Mouse (Mus musculus) neural tube, embryonic 13.5 days (tissue): ENCODE results near the gene Cplx3. TPM values are rescaled to one million over a fixed set of nuclear protein-coding genes. Genes with fewer than 3 reads are reported as not detected.

Experiments used
- ATAC-seq: fragments of 200-750 bp; cut with Nextera tagmentation; 2 replicates; pipeline ENCODE4 v1.8.0; 2017; ENCODE audit warnings: low read depth, mild to moderate bottlenecking, moderate TSS enrichment, moderate library complexity
- H3K27ac ChIP-seq: fragments of 300-500 bp; sonication (generic); replicated peaks from 2 replicates; pipeline ENCODE4 v1.5.1; 2015; ENCODE audit warnings: moderate library complexity, mild to moderate bottlenecking, inconsistent platforms
- H3K27me3 ChIP-seq: fragments of 300-500 bp; sonication (generic); 2 replicates; pipeline ENCODE4 v1.6.1; 2015; ENCODE audit warnings: mild to moderate bottlenecking, inconsistent platforms
- H3K36me3 ChIP-seq: fragments of 300-500 bp; sonication (generic); 2 replicates; pipeline ENCODE4 v1.6.1; 2015; ENCODE audit warnings: mild to moderate bottlenecking, inconsistent platforms
- H3K4me1 ChIP-seq: fragments of 300-500 bp; sonication (generic); replicated peaks from 2 replicates; pipeline ENCODE4 v1.6.1; 2015; ENCODE audit warnings: inconsistent platforms
- H3K4me2 ChIP-seq: fragments of 300-500 bp; sonication (generic); 2 replicates; pipeline ENCODE4 v1.6.1; 2015; ENCODE audit warnings: inconsistent platforms, mild to moderate bottlenecking, moderate library complexity
- H3K4me3 ChIP-seq: fragments of 300-500 bp; sonication (generic); 2 replicates; pipeline ENCODE4 v1.5.1; 2015; ENCODE audit warnings: mild to moderate bottlenecking, inconsistent platforms
- H3K9ac ChIP-seq: fragments of 300-500 bp; sonication (generic); 2 replicates; pipeline ENCODE4 v1.6.1; 2015; ENCODE audit warnings: moderate library complexity, mild to moderate bottlenecking, inconsistent platforms
- H3K9me3 ChIP-seq: fragments of 300-500 bp; sonication (generic); 2 replicates; pipeline ENCODE4 v1.6.1; 2016; ENCODE audit warnings: inconsistent platforms
- WGBS: fragments of 180-500 bp; shearing (Covaris S2); methylation state at CpG from one replicate; pipeline ENCODE4 v1.1.7; 2015; 5-methylcytosine and 5-hydroxymethylcytosine counted together
- polyA plus RNA-seq: library from polyadenylated mRNA; unstranded; fragments of >200 nt; fragmentation: Nextera tagmentation; extraction: Ambion mirVana; gene quantifications from 2 replicates; pipeline ENCODE4 v1.2.1, GENCODE M21; 2015

The Cplx3 gene
- polyA plus RNA-seq, 1 experiment from 2014 or later, result not detected

- H3K27ac ChIP-seq, result no peak within 1 kb of the TSS
- WGBS, result under 1% methylated on average over 28 of the region's 28 CpGs
- peak; percentile 58; the same call in 1 of the 2 replicates for ATAC-seq
Observed at GRCm38 (mm10) chr9:57552139-57552887, 53.8 kb downstream of the Cplx3 start, which contains the start of gene Mpi. Gene Mpi (minus strand): TSS chr9:57552763.

GRCm38 (mm10) chr9:57550126-57550862 is 55.8 kb downstream of the Cplx3 start:
- WGBS, result 93% methylated on average over 11 of the region's 11 CpGs
- Histone ChIP-seq H3K4me2 (no peak overlapping the region), H3K4me1 (peaks cover 39% of the 10 kb centered on the region), H3K27me3 (no peaks in the 10 kb centered on the region), H3K27ac (no peak overlapping the region), H3K9me3 (no peaks in the 10 kb centered on the region), H3K36me3 (peaks cover 49% of the 10 kb centered on the region), H3K4me3 (no peak overlapping the region), H3K9ac (no peak overlapping the region)
- no peak for ATAC-seq

More at GRCm38 (mm10) chr9:57552139-57552887, 53.8 kb downstream of the Cplx3 start, which contains the start of gene Mpi:
- Histone ChIP-seq H3K36me3 (peaks cover 32% of the 10 kb centered on the region), H3K4me1 (peaks cover 39% of the 10 kb centered on the region), H3K9me3 (no peaks in the 10 kb centered on the region), H3K4me2 (peak within 1 kb of the TSS; percentile 70), H3K27me3 (no peaks in the 10 kb centered on the region), H3K4me3 (peak within 1 kb of the TSS; percentile 60), H3K9ac (peak within 1 kb of the TSS; percentile 82)

Other genes starting within 250 kb of the Cplx3 start
- 22.8 and 23.6 TPM in 2 replicates for gene Ppcdc, start 166.2 kb downstream of the Cplx3 start, polyA plus RNA-seq
- 65.1 and 67.8 TPM in 2 replicates for gene Scamp5, start 138.2 kb downstream of the Cplx3 start, polyA plus RNA-seq
- gene Rpp25, start 102.3 kb downstream of the Cplx3 start, polyA plus RNA-seq, result 21.0 and 21.9 TPM in 2 replicates
- gene Cox5a, start 85.0 kb downstream of the Cplx3 start, polyA plus RNA-seq, result 922 and 997 TPM in 2 replicates
- gene Fam219b, start 68.8 kb downstream of the Cplx3 start, polyA plus RNA-seq, result 20.2 and 20.6 TPM in 2 replicates
- gene Mpi, start 53.5 kb downstream of the Cplx3 start, polyA plus RNA-seq, result 70.8 and 73.1 TPM in 2 replicates
- gene Scamp2, start 45.3 kb downstream of the Cplx3 start, polyA plus RNA-seq, result 48.0 and 53.7 TPM in 2 replicates
- 25.9 and 26.5 TPM in 2 replicates for gene Ulk3, start 16.8 kb downstream of the Cplx3 start, polyA plus RNA-seq
- gene Lman1l, start 14.5 kb upstream of the Cplx3 start, polyA plus RNA-seq, result not detected in 2 replicates
- gene Csk, start 47.4 kb upstream of the Cplx3 start, polyA plus RNA-seq, result 43.7 and 43.9 TPM in 2 replicates
- not detected in 2 replicates for gene Cyp1a2, start 77.4 kb upstream of the Cplx3 start, polyA plus RNA-seq
- 0.15 TPM in 1 of 2 replicates, not detected in the other for gene Cyp1a1, start 81.6 kb upstream of the Cplx3 start, polyA plus RNA-seq
- 32.0 and 35.4 TPM in 2 replicates for gene Edc3, start 102.3 kb upstream of the Cplx3 start, polyA plus RNA-seq
- 68.6 and 76.6 TPM in 2 replicates for gene Clk3, start 159.6 kb upstream of the Cplx3 start, polyA plus RNA-seq
- 11.4 and 11.7 TPM in 2 replicates for gene Arid3b, start 230.5 kb upstream of the Cplx3 start, polyA plus RNA-seq